Mouse (Mus musculus) inflammation-experienced regulatory T-cells, adult 16 weeks (primary cell): ENCODE measurements around the gene Slc25a13. TPM values are rescaled to one million over a fixed set of nuclear protein-coding genes. Genes with fewer than 3 reads are reported as not detected.

ENCODE experiments used
- polyA plus RNA-seq: library from polyadenylated mRNA; unstranded; fragments of 100-300 nt; shearing (Covaris generic); gene quantifications from one replicate; pipeline ENCODE4 v1.2.1, GENCODE M21; 2017

Slc25a13 gene
- 12.6 TPM for polyA plus RNA-seq

DNA sequence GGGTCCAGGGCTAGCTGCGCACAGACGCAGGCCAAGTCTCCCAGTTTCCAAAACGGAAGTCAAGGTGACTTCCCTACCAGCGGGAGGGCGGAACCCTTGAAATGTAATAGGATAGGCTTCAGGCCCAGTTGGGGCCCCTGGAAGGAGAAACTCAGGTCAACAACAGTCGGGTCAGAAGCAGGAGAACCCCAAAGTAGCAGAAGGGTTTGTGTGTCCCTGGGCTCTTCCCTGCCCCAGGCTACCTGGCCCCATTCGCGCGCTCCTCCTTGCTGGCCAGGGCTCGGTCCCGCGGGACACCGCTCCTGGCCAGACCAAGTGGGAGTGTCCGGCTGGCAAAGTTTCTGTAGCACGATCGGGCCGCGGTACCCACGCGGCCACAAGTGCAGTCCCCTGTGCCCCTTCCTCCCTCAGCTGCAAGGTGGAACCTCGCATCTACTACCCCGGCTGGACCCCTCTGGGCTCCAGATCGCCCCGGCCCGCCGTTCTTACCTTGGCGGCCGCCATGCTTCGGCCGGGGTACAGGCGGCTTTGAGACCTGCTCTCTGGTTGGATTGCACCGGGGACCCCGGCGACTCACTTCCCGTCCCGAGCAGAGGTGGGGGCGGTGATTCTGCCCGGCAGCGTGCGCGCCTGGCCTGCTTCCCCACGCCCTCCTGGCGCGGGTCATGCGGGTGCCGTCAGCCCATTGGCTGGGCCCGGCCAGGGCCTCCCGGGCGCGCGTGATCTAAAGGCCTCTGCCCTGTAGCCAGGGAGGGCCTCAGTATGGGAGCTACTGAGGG lies at the start of gene Slc25a13:
Slc25a13 (minus strand) TSS at position 667 of the 779 bp plus-strand sequence.

